Mouse (Mus musculus) gastrocnemius, adult 8-10 months (tissue): ENCODE data around the gene Gpsm1. TPM values are rescaled to one million over a fixed set of nuclear protein-coding genes. Genes with fewer than 3 reads are reported as not detected.

ENCODE experiments used
- DNase-seq, 2 experiments: peaks; one replicate each; pipeline ENCODE4 v3.0.0; 2022; ENCODE audit warnings: low spot score in 2 of 2
- total RNA-seq, 4 experiments: library from RNA; stranded (reverse); gene quantifications; 2 replicates each; pipeline ENCODE4 v1.2.4; 2022

Gpsm1 gene
- total RNA-seq, 4 experiments from 2014 or later = 0.75 to 3.6 (median 1.6) TPM

DNA sequence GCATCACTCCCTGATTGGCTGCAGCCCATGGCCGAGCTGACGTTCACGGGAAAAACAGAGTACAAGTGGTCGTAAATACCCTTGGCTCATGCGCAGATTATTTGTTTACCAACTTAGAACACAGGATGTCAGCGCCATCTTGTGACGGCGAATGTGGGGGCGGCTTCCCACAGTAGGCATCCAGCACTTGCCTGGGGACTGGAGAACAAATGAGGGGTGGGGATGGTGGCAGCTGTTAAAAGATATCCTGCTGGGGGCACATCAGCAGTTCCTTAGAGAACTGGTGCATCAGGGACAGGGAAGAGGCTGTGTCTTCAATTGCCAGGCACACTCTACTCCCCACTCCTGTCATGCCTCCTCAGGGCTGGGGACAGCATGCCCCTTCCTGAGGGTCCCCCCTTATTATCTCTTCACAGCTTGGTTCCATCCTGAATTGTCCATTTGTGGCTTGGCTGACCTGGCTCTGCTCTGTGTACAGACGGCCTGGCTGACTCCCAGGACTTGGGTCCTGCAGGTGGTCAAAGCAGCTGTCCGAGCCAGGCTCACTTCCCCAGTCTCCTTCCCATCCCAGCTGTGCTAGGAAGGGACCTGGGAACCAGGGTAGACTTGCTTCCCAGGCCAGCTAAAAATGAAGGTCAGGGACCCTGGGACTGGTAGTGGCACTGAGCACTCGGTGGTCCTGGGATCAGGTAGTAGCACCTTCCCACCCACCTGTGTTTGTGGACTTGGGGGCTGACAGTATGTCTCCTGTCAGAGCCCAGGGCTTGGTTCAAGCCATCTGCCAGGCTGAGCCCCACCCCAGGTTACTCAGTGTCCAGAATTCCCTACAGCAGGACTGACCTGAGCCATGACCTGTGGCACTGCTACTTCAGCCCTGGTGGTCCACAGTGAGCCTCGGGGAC lies 23.2 kb downstream of the Gpsm1 start:
- DNase-seq = no peak

- DNase-seq = no peak
These were observed 23.9 kb downstream of the Gpsm1 start for GRCm38 (mm10) chr2:26339204-26339551.

- DNase-seq = no peak
These were observed 26.2 kb downstream of the Gpsm1 start for GRCm38 (mm10) chr2:26341510-26341981.

- DNase-seq = peak in 1 of 2 experiments; percentile 37
These were observed 26.7 kb downstream of the Gpsm1 start for GRCm38 (mm10) chr2:26342044-26342443.

DNA sequence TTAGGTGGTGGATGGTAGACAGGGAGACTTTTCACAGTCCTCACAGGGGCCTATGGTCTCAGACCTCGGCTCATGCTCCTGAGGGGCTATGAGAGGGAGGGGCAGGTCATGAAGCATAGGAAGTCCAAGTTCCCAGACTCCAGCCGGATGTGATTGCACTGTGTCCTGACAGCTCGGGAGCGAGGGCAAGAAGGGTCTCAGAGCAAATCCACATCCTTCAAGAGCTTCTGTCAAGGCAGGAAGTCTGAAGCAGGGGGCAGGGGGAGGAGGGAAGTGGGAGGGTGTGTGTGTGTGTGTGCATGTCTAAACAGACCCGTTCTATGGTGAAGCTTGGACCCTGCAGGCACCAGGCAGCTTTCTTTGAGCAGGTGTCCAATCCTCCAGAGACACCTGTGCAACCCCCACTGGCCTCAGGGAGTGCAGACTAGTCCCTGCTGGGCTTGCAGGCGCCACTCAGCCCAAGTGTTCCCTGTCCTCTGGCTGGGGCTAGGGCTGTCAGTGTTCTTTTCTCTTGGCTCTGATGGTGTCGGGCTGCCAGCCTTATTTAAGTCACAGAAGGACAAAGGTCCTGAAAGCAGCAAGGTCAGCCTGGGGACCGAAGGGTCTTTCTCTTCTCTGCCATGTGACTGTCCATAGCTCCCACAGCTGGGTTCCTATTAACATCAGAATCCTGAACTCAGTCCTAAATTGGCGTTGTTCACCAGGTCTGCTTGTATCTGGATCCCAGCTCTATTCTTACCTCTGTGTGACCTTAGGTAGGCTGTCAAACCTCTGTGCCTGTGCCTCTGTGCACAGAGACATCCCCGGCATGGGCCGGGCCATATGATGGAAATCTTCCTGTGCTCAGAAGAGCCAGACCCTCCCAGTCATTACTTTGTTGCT lies 27.5 kb downstream of the Gpsm1 start:
- no peak for DNase-seq

DNA sequence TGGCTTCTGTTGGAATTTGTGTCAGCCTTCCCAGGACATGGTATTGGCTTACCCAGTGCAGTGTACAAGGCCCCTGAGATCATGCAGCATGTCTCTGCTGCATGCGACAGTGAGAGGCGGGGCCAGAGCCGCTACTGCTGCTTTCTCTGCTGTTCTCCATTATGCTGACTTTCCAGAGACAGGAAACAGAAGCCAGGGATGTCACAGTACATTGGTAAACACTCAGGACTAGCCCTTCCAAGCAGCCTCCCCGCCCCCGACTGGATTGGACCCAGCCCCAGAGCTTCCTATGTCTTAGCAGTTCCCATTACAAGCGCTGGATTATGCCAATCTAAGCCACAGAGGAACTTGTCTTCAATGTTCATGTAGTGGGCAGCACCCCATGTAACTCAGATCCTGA lies 32.9 kb downstream of the Gpsm1 start:
- DNase-seq = no peak

- DNase-seq = peak; percentile 85 to 90
These were observed 36.3 kb downstream of the Gpsm1 start, which contains the start of gene Dnlz for GRCm38 (mm10) chr2:26351358-26352290. TSS of gene Dnlz (minus strand) at chr2:26352110.

DNA sequence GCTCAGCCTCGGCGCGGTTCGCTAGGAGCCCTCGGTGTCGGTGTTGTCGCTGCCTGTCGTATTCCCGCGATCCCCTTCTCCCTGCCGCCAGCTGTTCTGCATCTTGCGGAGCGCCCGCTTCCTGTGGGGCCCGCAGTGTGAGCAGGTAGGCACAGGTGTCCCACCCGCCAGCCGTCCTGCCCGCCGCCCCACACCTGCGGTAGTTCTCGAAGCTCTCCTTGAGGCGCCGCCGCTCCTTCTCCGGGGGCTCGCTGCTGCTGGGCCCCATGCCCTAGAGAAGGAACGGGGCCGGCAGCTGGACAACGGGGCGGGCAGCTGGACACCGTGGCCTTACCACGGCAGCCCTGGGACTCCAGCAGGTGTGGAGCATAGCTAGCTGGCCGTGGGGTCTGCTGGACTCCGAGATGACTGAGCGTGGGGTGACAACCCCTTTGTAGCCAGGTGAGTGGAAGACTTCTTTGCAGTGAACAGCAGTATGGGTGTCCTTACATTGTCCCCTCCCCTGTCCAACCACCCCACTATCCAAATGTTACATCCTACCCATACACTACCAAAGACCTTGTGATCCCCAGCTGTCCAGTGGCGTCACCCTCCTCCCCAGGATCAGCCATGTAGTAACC lies 37.1 kb downstream of the Gpsm1 start:
- DNase-seq = no peak

- DNase-seq = no peak
These were observed 38.0 kb downstream of the Gpsm1 start for GRCm38 (mm10) chr2:26353066-26353980.

DNA sequence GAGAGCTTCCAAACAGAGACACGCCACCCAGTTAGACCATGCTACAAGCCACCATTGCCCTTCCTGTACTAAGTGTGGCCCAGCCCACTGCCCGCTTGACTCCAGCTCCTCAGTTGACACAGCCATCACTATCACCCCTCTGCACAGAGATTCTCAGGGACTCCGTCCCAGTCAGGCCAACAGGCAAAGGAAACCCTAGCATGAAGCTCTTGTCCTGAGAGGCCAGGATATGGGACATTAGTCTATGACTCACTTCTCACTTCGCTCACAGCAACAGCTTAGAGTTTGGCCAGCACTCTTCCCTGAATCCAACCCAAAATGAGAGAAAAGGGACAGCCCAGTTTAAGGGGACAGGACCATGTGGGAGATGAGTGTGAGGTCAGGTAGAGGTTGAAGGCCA lies 39.1 kb downstream of the Gpsm1 start:
- no peak for DNase-seq

- DNase-seq = no peak
These were observed 40.9 kb downstream of the Gpsm1 start for GRCm38 (mm10) chr2:26356231-26356630.

DNA sequence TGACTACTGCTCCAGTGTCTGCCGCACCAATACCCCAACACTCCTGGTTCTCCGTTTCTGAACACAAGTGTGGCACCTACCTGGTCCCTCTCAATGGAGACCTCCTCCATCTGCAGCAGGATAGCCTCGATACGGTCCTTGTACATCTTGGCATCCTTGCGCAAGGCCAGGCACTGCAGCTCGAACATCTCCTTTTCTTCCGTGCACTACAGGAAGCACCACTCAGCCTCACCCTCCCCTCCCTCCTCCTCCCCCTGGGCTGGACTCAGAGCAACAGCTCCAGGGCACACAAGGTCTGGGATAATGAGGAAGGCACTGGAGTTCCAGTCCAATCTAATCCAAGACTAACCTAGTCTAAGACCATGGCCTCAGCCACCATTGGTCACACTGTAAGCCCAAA lies 41.4 kb downstream of the Gpsm1 start:
- no peak for DNase-seq

DNA sequence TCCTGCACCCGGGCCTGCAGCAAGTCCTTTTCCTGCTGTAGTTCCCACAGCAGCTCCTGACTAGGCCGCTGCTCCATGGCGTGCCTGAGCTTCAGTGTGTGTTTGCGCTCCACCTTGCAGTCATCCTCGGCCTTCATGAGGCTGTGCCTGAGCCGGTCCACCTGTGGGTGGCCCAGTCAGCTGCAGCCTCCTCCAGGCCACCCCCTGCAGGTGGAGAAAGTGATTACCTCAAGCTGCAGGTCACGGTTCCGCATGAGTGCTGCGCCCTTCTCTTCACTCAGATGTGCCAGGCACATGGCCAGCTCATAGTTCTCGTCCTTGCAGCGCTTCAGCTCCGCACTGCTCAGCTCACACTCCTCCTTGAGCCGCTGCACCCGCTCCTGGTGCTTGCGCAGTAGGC lies 42.2 kb downstream of the Gpsm1 start:
- no peak for DNase-seq

DNA sequence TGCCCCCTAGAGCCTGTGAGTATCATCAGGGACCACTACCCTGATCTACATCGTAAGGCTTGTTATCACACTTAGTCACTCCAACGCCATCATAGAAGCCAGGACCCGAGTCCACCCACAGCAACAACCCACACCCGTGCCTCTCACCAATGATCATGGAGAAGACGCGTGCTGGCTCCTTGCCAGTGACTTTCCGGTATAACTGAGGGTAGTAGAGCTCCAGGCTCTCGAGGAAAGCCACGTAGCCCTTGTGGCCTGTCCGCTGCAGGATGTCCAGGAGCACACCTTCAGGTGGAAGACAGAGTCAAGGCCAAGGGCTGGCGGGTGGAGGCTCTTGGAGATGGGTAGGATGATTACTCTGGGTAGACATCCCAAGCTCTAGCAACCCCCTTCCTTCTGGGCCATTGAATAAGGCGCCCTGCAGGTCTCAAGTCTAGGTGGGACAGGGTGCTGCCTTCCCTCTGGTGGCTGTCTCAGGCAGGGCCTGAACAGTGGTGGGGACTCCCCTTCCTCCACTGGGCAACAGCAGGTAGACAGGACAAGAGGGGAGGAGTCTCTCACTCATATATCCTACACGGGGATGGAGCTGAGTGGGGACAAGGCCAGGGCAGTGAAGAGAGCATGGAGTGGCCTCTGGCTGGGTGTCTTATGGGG lies 43.5 kb downstream of the Gpsm1 start:
- no peak for DNase-seq

GRCm38 (mm10) chr2:26359983-26360382 lies 44.7 kb downstream of the Gpsm1 start:
- DNase-seq = peak in 1 of 2 experiments; percentile 30

DNA sequence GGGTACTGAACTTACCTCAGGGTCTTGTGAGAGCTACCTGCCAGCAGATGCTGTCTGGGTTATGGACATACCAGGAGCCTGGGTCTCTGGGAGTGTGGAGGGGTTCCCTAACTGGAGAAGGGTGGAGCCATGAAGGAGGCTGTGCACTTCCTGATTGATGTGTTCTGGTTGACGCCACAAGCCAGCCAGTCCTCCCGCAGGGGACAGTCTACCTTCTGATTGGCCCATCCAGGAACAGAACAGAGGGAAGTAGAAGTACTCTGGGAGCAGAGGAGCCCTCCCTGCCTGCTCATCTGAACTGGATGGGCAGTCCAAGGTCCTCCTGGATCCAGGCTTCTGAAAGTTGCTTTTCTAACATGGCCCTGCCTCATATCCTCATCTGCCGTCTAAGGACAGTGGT lies 45.5 kb downstream of the Gpsm1 start, which contains the start of gene Card9:
Gene Card9, minus strand, starts transcription at position 147 of the 400 bp plus-strand sequence.
- no peak for DNase-seq

GRCm38 (mm10) chr2:26362991-26363390 lies 47.7 kb downstream of the Gpsm1 start:
- no peak for DNase-seq

DNA sequence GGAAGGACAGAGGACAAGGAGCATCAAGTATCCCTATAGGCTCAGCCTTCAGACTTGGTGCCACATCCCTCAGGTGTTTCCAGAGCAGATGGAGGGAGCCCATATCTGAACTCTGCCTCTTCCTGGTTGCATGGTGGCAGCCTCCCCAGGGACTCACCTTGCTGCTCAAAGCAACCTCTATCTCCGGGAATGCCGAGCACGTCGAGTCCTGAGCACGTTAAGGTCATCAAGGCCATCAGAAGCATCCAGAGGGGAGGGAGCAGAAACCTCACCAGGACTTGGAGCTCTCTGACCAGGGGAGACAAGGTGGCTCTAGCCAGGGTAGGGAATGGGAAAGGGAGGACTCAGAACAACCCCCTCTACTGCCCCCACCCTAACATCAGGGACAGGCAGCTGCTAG lies 48.2 kb downstream of the Gpsm1 start:
- no peak for DNase-seq
